Mouse (Mus musculus) lung, adult 2 months (tissue): ENCODE data around the gene Bud31.

Source experiments
- CTCF ChIP-seq: fragments of 200-500 bp; IDR thresholded peaks from 2 replicates; pipeline ENCODE4 v1.5.1; 2011; ENCODE audit warnings: mild to moderate bottlenecking, low read length, control low read depth; ENCODE audit not compliant: insufficient read depth
- POLR2A ChIP-seq: fragments of 200-500 bp; IDR thresholded peaks from 2 replicates; pipeline ENCODE4 v1.6.1; 2011; ENCODE audit warnings: low read depth, mild to moderate bottlenecking, control low read depth, low read length, borderline replicate concordance; ENCODE audit errors: extremely low read depth

DNA sequence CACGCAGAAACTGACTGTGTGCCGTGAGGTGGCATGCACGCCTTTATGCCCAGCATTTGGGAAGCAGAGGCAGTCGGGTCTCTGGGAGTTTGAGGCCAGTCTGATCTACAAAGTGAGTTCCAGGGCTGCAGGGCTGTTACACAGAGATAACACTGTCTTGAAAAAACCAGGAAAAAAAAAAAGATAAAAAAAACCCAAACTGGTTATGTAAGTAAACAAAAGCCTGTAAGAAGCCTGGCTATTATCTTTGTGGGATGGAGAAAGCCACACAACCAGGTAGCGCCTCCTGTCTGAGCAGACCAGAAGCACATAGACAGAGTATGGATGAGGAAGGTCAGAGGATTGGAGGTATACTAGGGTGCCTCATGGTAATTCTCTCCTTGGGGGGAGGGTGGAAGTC, 12.5 kb downstream of the Bud31 start:
- TF ChIP-seq CTCF: no peak
- TF ChIP-seq POLR2A: no peak
